Mouse (Mus musculus): Measurements from ENCODE around the gene Slc16a13. TPM values are rescaled to one million over a fixed set of nuclear protein-coding genes. Genes with fewer than 3 reads are reported as not detected.

The Slc16a13 gene
- 14.3 and 16.5 TPM in 2 replicates for polyA plus RNA-seq (2015; fragmentation: Nextera tagmentation; extraction: Ambion mirVana)

DNA sequence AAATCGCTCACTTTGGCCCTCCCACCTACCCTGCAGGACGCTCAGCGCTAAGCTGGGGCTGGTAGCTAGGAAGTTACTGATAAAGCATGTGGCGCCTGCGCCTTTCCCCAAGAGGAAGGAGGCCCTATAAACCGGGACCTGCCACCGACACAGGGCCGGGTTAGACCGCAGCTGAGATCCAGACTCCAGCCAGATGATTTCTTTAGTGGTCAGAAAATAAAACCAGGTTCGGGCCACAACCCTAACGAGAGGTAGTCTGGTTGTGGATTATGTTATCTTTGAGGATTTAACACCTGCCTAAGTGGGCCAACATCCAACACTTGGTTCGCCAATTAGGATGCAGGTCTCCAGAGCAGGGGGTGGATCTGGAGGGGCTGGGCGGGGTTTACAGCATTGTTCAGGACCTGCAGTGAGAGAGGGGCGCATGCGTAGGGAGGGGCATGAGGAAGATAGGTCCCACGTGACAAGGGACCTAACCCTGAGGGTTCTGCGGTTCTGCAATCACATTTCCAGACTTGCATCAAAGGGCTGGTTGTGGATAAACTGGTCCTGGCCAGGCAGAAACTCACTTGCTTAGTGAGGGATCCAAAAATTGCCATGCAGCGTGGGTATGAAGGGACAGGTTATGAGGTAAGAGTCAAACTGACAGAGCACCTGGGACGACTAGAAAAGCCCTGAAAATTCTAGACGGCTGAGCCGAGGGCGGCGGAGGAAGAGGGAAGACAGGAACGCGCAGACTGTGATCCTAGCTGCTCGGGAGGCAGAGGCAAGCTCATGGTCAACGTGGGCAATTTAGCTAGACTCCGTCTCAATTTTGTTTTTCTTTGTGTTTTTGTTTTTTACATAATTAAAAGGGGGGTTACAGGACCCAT, at the start of gene Slc16a13:
TSS of gene Slc16a13 (minus strand) at position 334 of the 872 bp plus-strand sequence.
- WGBS = under 1% methylated on average over 28 of the region's 28 CpGs
- ATAC-seq (ENCODE audit: low FRiP score, low read depth) = peak; percentile 96
- Histone ChIP-seq H3K4me3 (peak within 1 kb of the TSS; percentile 60), H3K27me3 (peaks cover 16% of the 10 kb centered on the region), H3K27ac (replicated peaks) (peak within 1 kb of the TSS; percentile 86), H3K4me2 (peak within 1 kb of the TSS; percentile 87), H3K36me3 (peaks cover 6% of the 10 kb centered on the region; the same call in 1 of the 2 replicates), H3K9ac (peak within 1 kb of the TSS; percentile 64), H3K4me1 (replicated peaks) (peaks cover 35% of the 10 kb centered on the region), H3K9me3 (no peaks in the 10 kb centered on the region)

DNA sequence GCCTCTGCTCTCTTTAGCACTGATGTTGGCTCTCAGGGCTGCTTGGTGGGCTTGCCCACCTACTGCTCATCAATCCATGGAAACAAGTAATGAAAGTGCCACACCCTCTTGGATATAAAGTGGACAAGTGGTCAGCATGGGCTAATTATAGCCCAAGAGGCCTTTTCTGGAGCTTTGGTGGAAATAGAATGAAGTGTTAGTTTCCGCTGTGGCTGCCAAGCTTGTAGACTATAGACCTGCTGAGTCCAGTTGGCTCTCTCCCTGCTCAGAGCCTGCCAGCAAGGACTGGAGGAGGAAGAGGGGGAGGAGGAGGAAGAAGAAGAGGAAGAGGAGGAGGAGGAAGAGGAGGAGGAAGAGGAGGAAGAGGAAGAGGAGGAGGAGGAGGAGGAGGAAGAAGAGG, 45.5 kb upstream of the Slc16a13 start:
- Histone ChIP-seq H3K4me2 (no peak overlapping the region), H3K4me1 (replicated peaks) (no peaks in the 10 kb centered on the region), H3K4me3 (no peak overlapping the region), H3K36me3 (no peaks in the 10 kb centered on the region), H3K27me3 (no peaks in the 10 kb centered on the region), H3K27ac (replicated peaks) (no peak overlapping the region), H3K9me3 (no peaks in the 10 kb centered on the region), H3K9ac (no peak overlapping the region)
- ATAC-seq (ENCODE audit: low FRiP score, low read depth) = no peak
- WGBS = 95% methylated on average over 1 of the region's 1 CpGs

DNA sequence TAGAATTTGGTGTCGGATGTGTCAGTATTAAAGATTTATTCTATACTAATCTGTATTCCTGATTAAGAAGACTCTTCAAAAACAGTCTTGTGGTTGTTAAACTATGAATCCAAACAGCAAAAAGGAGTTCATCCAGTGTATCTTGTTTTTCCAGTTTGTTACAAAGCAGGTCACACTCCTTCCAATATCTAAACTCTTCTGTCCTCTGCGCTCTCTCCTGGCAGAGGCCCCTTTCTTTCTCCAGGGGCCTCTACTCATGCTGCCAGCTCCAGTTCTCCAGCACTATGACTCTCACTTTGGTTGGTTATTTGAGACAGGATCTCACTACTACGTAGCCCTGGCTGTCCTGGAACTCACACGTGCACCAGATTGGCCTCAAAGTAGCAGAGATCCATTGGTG, 45.0 kb upstream of the Slc16a13 start:
- Histone ChIP-seq H3K9me3 (no peaks in the 10 kb centered on the region), H3K4me3 (no peak overlapping the region), H3K27me3 (no peaks in the 10 kb centered on the region), H3K9ac (no peak overlapping the region), H3K4me1 (replicated peaks) (no peaks in the 10 kb centered on the region), H3K4me2 (no peak overlapping the region), H3K36me3 (no peaks in the 10 kb centered on the region), H3K27ac (replicated peaks) (no peak overlapping the region)
- 87% methylated on average over 4 of the region's 4 CpGs for WGBS
- ATAC-seq (ENCODE audit: low FRiP score, low read depth) = no peak

DNA sequence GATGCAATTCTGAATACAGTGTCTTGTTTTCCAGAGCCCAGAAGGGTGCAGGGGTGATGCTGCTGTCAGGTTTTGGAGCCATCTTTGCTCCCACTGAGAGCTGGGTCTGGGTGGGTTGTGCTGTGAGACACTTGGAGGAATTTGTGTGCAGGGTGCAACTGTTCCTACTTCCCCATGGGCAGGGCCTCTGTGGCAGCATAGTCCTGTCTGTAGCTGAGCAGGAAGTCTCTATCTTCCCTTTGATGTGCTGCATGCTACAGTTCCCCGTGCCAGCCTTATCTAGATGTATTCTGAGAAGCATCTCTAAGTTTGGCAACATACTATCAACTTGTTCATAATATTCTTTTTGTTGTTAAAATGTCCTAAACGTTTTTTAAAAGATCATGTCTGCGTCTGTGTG, 44.4 kb upstream of the Slc16a13 start:
- Histone ChIP-seq H3K4me1 (replicated peaks) (no peaks in the 10 kb centered on the region), H3K36me3 (no peaks in the 10 kb centered on the region), H3K9ac (no peak overlapping the region), H3K9me3 (no peaks in the 10 kb centered on the region), H3K27ac (replicated peaks) (no peak overlapping the region), H3K27me3 (no peaks in the 10 kb centered on the region), H3K4me2 (no peak overlapping the region), H3K4me3 (no peak overlapping the region)
- 61% methylated on average over 3 of the region's 3 CpGs for WGBS
- ATAC-seq (ENCODE audit: low FRiP score, low read depth) = no peak

DNA sequence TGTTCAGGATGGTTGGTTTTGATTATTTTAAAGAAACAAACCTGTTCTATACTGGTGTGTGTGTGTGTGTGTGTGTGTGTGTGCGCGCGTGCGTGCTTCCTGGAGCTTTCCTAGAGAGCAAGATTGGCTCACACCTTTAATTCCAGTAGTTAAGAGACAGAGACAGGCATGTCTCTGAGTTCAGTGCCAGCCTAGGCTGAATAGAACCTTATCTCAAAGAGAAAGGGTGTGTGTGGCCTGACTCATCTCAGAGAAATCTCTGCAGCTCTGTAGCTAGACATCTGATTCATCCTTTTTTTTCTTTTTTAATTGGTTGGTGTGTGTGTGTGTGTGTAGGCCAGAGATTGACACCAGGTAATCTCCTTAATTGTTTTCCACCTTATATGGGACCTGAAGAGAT, 38.2 kb upstream of the Slc16a13 start:
- Histone ChIP-seq H3K27ac (replicated peaks) (no peak overlapping the region), H3K36me3 (no peaks in the 10 kb centered on the region), H3K4me1 (replicated peaks) (peaks cover 9% of the 10 kb centered on the region; the same call in 1 of the 2 replicates), H3K27me3 (peaks cover 22% of the 10 kb centered on the region), H3K4me2 (no peak overlapping the region), H3K9ac (no peak overlapping the region), H3K4me3 (no peak overlapping the region), H3K9me3 (no peaks in the 10 kb centered on the region)
- 98% methylated on average over 4 of the region's 4 CpGs for WGBS
- ATAC-seq (ENCODE audit: low FRiP score, low read depth) = no peak

DNA sequence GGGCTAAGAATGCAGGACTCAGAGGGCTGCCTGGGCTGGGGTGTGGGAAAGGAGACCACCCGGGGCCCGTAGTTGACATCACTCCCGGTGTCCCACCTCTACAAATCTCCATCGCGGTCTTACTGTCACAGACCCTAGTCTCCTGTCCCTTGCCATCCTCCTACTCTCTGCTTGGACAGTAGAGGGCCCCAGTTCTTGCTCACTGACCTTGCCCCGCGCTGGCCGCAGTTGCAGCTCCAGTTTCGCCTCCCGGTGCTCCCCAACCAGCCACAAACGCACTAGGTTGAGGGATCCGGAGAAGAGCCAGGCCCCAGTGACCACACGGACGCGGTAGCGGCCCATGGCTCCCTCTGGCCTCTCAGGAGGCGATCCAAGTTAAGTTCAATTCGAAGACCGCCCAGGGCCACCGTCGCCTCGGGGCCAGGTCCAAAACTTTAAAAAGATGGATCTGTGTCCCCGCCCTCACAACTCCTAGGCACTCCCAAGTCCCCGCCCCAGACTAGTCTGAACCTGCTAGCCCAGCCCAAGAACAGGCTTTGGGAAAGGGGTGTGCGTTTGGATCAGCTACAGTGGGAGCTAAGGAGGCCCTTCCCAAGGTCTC, 34.2 kb upstream of the Slc16a13 start, which contains the start of gene Alox12:
TSS of gene Alox12 (minus strand) at position 423 of the 601 bp plus-strand sequence.
- WGBS = under 1% methylated on average over 25 of the region's 25 CpGs
- Histone ChIP-seq H3K9ac (no peak within 1 kb of the TSS), H3K4me3 (peak within 1 kb of the TSS; percentile 19), H3K27ac (replicated peaks) (no peak within 1 kb of the TSS), H3K36me3 (no peaks in the 10 kb centered on the region), H3K4me1 (replicated peaks) (peaks cover 9% of the 10 kb centered on the region; the same call in 1 of the 2 replicates), H3K4me2 (peak within 1 kb of the TSS; percentile 51), H3K9me3 (no peaks in the 10 kb centered on the region), H3K27me3 (peaks cover 48% of the 10 kb centered on the region)
- no peak for ATAC-seq (ENCODE audit: low FRiP score, low read depth)

DNA sequence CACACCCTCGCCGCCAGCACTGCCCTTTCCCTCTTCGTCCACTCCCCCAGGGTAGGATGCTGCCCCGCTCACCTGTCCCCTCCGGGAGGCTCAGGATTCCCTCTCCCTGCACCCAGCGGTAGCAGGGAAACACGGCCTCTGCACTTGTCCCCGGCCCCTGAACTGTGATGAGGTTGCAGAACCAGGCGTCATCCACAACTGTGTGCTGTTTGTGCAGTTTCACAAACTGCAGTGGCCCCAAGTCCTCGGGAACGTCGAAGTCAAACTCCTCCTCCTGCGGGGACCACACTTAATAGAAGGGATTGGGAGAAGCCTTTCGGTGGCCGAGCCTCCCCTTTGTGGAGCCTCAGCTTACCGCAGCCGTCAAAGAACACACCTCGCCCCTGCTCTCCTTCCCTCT, 33.5 kb upstream of the Slc16a13 start:
- H3K9me3 ChIP-seq = no peaks in the 10 kb centered on the region
- H3K4me1 ChIP-seq (replicated peaks) = peaks cover 9% of the 10 kb centered on the region; the same call in 1 of the 2 replicates
- peaks cover 48% of the 10 kb centered on the region for H3K27me3 ChIP-seq
- no peaks in the 10 kb centered on the region for H3K36me3 ChIP-seq
- no peak overlapping the region for H3K9ac ChIP-seq
- peak overlapping the region; percentile 19; the same call in 1 of the 2 replicates for H3K4me3 ChIP-seq
- peak overlapping the region; percentile 51 for H3K4me2 ChIP-seq
- ATAC-seq (ENCODE audit: low FRiP score, low read depth) = no peak
- 5% methylated on average over 18 of the region's 18 CpGs for WGBS
- H3K27ac ChIP-seq (replicated peaks) = no peak overlapping the region

DNA sequence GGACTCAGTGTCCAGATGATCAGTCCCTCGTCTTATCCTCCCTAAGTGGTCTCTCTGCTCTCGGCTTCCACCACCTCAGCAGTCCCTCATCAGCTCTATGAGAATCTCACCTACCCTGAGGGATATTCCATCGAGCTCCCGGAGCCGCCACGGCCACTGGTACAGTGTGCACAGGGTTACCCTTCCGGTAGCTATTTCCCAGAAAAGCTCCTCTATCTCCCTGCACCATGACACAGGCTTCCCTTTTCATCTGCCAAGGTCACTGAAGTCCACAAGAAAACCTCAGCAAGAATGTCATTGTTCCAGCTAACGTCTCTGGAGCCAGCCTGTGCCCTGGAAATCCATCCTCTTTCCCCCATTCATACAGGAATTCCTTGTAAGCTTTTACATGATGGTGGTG, 31.0 kb upstream of the Slc16a13 start:
- ATAC-seq (ENCODE audit: low FRiP score, low read depth) = no peak
- no peak overlapping the region for H3K4me2 ChIP-seq
- no peak overlapping the region for H3K4me3 ChIP-seq
- peaks cover 9% of the 10 kb centered on the region; the same call in 1 of the 2 replicates for H3K4me1 ChIP-seq (replicated peaks)
- WGBS = 80% methylated on average over 8 of the region's 8 CpGs
- H3K9me3 ChIP-seq = no peaks in the 10 kb centered on the region
- no peak overlapping the region for H3K27ac ChIP-seq (replicated peaks)
- peaks cover 48% of the 10 kb centered on the region for H3K27me3 ChIP-seq
- H3K9ac ChIP-seq = no peak overlapping the region
- no peaks in the 10 kb centered on the region for H3K36me3 ChIP-seq

DNA sequence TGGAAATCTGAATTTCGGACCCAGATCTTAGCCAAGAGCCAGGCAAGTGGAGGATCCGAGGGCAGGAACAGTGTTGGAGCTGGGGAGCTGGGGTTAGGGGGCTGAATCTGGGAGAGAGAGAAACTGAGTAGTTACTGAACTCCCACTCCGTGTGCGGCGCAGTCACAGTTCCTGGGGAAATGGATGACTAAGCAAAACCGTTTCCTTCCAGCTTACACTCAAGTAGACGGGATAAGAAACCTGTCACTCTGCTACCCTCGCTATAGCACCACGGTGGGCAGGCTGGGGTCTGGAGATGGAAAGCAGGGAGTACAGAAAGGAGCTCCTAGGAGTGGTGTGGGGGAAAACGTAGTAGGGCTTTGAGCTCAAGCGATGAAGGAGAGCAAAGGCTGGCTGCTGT, 29.3 kb upstream of the Slc16a13 start:
- Histone ChIP-seq H3K27me3 (peaks cover 40% of the 10 kb centered on the region), H3K4me2 (no peak overlapping the region), H3K36me3 (no peaks in the 10 kb centered on the region), H3K9me3 (no peaks in the 10 kb centered on the region), H3K9ac (no peak overlapping the region), H3K4me3 (no peak overlapping the region), H3K27ac (replicated peaks) (no peak overlapping the region), H3K4me1 (replicated peaks) (peaks cover 7% of the 10 kb centered on the region; the same call in 1 of the 2 replicates)
- ATAC-seq (ENCODE audit: low FRiP score, low read depth) = no peak
- WGBS = 81% methylated on average over 11 of the region's 11 CpGs

DNA sequence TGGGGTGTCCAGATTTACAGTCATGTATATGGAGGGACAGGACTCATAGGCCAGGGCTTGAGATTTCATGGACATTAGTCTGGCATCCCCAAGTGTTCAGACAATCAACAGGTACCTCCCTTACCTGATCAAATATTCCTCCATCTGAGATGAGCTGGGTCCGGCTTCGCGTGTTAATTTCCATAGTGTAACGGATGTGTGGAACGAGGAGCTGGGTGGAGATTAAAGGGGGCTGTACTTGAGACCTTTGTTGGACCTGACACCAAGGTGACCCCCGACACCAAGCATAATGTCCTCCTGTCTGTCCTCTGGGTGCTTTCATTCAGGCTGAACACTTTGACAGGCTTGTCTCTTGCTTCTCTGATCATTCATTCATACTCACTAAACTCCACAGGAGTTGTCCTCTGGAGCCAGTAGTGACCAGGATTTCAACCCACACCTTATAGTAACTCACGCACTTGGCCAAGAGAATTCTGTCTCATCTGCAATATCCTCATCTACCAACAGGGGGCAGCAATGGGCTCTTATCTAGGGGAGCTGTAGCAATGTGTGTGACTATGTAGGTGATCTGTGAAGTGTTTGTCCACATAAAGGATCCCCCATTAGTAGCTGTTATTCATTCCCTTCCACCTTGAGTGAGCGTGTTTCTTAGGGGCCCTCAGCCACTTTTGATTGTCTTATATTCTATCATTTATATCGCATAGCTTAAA, 26.4 kb upstream of the Slc16a13 start:
- Histone ChIP-seq H3K27ac (replicated peaks) (no peak overlapping the region), H3K27me3 (peaks cover 17% of the 10 kb centered on the region), H3K36me3 (no peaks in the 10 kb centered on the region), H3K4me3 (no peak overlapping the region), H3K9me3 (no peaks in the 10 kb centered on the region), H3K4me2 (no peak overlapping the region), H3K9ac (no peak overlapping the region), H3K4me1 (replicated peaks) (no peaks in the 10 kb centered on the region)
- WGBS = 53% methylated on average over 9 of the region's 9 CpGs
- ATAC-seq (ENCODE audit: low FRiP score, low read depth) = no peak

DNA sequence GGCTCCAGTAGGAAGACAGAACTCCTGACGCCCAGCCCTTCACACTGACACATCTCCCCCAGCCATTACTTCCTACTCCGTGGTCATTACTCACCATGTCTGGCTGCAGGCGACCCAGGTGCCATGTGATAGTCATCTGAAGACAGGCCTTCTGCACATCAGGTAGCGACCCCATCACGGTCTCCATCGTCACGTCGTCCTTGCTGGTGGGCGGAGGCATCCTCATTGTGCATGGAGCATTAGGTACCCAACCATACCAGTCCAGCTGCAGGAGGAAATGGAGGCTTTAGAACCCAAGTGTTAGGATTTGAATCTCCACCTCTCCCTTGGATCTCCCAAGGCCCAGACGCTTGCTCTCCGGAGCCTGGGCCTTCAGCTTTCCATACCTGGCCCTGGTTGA, 21.7 kb upstream of the Slc16a13 start:
- Histone ChIP-seq H3K4me2 (no peak overlapping the region), H3K27me3 (0 out of 2 replicates have a peak, but pooled peaks cover 8% of the 10 kb centered on the region), H3K4me3 (no peak overlapping the region), H3K9ac (no peak overlapping the region), H3K27ac (replicated peaks) (no peak overlapping the region), H3K36me3 (no peaks in the 10 kb centered on the region), H3K9me3 (no peaks in the 10 kb centered on the region), H3K4me1 (replicated peaks) (peaks cover 19% of the 10 kb centered on the region)
- WGBS = 75% methylated on average over 11 of the region's 11 CpGs
- ATAC-seq (ENCODE audit: low FRiP score, low read depth) = no peak

All from hindbrain, embryonic 15.5 days (tissue).